Mouse (Mus musculus) embryonic fibroblast, embryonic 13.5 days (primary cell): ENCODE data around the gene Hoxa3. TPM values are rescaled to one million over a fixed set of nuclear protein-coding genes. Genes with fewer than 3 reads are reported as not detected.

Experiments
- H3K27ac ChIP-seq: 2 replicates; pipeline ENCODE4 v1.5.1; 2012; ENCODE audit warnings: low read length, control low read depth, inconsistent platforms; ENCODE audit not compliant: insufficient read depth
- H3K4me1 ChIP-seq: 2 replicates; pipeline ENCODE4 v1.6.1; 2011; ENCODE audit warnings: low read length; ENCODE audit not compliant: control insufficient read depth, insufficient read depth
- H3K4me3 ChIP-seq: 2 replicates; pipeline ENCODE4 v1.5.1; 2011; ENCODE audit warnings: mild to moderate bottlenecking, control low read depth, low read length; ENCODE audit not compliant: insufficient read depth
- CTCF ChIP-seq: IDR thresholded peaks from 2 replicates; pipeline ENCODE4 v1.5.1; 2011; ENCODE audit warnings: mild to moderate bottlenecking, control low read depth, low read length, moderate library complexity, borderline replicate concordance; ENCODE audit not compliant: insufficient read depth
- POLR2A ChIP-seq: IDR thresholded peaks from 2 replicates; pipeline ENCODE4 v1.6.1; 2011; ENCODE audit warnings: low read depth, mild to moderate bottlenecking, control low read depth, low read length, moderate library complexity
- polyA plus RNA-seq: library from polyadenylated mRNA; stranded (reverse); fragments of >200 nt; gene quantifications from 2 replicates; pipeline ENCODE4 v1.2.4, GENCODE M21; 2011; ENCODE audit warnings: low read depth; ENCODE audit not compliant: missing spikeins, insufficient read length

Gene Hoxa3
- polyA plus RNA-seq, 1 experiment, result 10.2 TPM

DNA sequence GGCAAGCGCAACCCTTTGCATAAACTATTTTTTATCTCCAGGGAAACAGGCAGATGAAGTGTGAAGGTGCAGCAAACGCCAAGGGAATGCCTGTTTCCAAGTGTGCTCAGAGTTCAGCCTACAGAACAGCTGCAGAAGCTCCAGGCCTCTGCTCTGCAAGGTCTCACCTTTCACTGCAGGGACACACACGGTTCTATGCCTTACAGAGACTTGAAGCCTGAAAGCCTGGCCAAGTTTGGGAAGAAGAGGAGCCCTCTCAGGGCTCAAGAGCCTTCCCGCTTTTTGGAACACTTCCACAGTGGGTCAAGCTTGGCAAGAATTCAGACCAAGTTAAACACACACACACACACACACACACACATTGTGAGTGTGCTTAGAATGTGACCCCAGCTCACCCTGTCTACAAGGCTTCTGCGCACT, 24.0 kb downstream of the Hoxa3 start:
- Histone ChIP-seq H3K4me3 (no peak overlapping the region), H3K4me1 (peaks cover 11% of the 10 kb centered on the region), H3K27ac (no peak overlapping the region)
- TF ChIP-seq CTCF (no peak), POLR2A (no peak)

DNA sequence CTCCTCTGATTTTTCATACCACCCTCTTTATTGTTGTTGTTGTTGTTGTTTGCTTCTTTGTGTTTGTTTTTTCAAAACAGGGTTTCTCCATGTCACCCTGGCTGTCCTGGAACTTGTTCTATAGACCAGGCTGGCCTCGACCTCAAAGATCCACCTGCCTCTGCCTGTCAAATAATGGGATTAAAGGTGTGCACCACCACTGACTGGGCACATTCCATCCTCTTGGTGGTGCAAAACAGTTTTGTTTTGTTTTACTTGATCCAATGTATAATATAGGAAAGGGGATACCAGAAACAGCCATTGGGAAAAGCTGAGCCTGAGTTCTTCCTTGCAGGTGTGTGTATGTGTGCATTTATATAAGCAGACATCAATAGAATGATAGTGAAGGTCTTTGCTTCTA, 26.6 kb downstream of the Hoxa3 start:
- TF ChIP-seq POLR2A, result no peak
- no peak for TF ChIP-seq CTCF
- Histone ChIP-seq H3K4me1 (peaks cover 11% of the 10 kb centered on the region), H3K27ac (no peak overlapping the region), H3K4me3 (no peak overlapping the region)

DNA sequence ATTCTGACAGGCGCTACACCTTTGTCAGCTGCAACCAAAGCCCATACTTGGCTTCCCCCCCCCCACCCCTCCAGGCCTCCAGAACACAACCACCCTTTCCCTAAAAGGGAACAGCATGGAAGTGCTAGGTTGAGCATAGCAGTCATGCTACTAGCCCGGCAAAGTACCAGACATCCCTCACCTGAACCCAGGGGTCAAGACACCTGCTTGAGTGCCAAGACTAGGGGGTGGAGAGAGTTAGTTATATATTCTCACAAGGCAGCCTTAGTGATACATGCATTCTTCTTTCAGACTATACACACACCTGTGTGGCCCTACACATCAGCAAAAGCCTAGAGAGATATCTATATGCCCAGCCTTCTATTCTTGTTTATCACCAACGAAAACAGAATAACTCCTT, 27.3 kb downstream of the Hoxa3 start:
- TF ChIP-seq CTCF, result no peak
- no peak for TF ChIP-seq POLR2A
- Histone ChIP-seq H3K4me1 (peaks cover 11% of the 10 kb centered on the region), H3K27ac (peak overlapping the region; percentile 69), H3K4me3 (no peak overlapping the region)

DNA sequence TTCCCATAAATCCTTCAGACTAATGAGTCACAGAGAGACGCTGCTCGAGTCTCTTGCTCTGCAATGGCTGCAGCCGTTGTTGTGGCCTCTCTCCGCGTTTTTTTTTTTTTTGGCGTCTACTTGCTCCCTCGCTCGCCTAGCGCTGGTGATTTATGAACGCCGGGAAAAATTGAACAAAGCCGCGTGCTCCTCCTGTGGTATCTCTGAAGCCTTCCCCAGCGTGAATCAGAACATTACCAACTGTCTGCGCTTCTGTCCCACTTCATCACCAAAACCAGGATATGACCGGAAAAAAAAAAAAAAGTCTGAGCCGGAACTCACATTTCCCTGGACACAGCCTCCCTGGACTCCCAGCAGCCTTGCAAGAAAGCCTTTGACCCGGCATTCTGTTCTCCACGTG, 27.9 kb downstream of the Hoxa3 start:
- no peak for TF ChIP-seq POLR2A
- no peak for TF ChIP-seq CTCF
- Histone ChIP-seq H3K27ac (peak overlapping the region; percentile 69), H3K4me1 (peaks cover 11% of the 10 kb centered on the region), H3K4me3 (no peak overlapping the region)

DNA sequence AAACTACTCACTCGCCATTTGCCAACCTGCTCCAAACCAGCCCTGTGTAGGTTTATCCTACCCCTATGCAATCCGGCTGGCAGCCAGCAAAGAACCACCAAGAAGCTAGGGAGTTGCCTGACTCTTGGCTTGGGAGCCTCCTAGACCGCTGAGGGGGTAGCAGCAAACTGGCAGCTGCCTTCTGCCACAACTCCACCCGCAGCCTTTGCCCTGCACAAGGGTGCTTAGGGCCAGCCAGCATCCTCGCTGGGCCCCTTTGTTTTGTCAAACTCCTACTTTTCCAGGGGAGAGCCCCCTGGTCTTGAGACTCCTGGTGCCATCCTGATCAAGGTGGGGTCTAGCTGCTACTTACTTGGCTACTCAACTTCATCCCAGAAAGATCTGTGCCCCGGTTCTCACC, 28.5 kb downstream of the Hoxa3 start:
- TF ChIP-seq POLR2A (no peak), CTCF (no peak)
- Histone ChIP-seq H3K4me1 (peaks cover 7% of the 10 kb centered on the region), H3K27ac (peak overlapping the region; percentile 24; the same call in 1 of the 2 replicates), H3K4me3 (no peak overlapping the region)

DNA sequence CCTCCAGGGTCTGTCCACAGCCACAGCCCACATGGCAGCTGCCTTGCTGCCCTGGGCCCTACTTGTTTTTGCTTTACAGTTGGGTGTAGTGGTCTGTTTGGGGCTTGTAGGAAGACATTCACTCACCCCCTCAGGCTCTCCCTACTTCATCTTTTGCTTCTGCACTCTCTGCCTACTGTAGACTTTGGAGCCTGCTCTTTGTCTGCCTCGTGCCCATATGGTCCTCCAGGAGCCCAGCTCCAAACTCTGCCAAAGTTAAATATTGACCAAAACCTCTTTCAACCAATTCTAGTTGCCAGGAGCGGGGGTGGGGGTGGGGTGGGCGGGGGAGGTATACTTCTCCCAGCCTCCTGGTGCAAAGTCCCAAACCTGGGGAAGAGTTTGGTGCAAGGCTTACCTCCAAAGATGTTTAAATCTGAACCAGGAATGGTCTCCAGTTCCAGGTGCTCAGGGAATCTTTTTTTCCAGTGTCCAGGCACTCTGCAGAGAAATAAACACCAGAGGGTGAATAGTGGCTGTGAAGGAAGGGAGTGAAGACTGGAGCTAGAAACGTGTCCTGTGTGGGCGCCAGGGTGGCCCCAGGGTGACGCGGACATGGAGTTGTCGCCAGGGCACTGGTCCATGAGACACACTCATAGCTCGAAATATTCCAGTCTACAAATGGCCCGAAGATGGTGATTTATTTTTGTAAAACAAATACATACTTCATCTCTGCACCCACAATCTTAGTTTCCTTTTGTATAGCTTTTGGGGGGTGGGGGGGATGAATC, 29.6 kb downstream of the Hoxa3 start:
- peak overlapping the region; percentile 24 for H3K4me3 ChIP-seq
- H3K27ac ChIP-seq, result peak overlapping the region; percentile 67
- TF ChIP-seq CTCF, result no peak
- H3K4me1 ChIP-seq, result peaks cover 5% of the 10 kb centered on the region

DNA sequence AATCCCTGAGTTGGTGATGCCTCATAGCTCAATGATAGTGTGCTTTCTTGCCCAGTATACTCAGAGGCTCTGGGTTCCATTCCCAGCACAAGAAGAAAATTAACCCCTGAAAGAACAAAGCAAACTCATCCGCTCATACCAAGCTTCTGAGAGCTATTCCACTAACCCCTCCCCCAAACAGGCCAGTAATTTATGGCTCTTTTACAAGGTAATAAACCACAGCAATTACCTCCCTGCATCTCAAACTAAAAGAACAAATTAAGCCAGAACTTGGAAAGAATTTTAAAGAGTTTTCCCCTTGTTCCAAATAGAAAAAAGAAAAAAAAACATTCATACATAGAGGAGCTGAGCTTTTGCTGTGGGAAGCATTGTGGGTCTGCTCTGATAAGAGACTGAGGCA, 30.3 kb downstream of the Hoxa3 start:
- peak overlapping the region; percentile 67; the same call in 1 of the 2 replicates for H3K27ac ChIP-seq
- peak overlapping the region; percentile 24 for H3K4me3 ChIP-seq
- peaks cover 5% of the 10 kb centered on the region for H3K4me1 ChIP-seq

DNA sequence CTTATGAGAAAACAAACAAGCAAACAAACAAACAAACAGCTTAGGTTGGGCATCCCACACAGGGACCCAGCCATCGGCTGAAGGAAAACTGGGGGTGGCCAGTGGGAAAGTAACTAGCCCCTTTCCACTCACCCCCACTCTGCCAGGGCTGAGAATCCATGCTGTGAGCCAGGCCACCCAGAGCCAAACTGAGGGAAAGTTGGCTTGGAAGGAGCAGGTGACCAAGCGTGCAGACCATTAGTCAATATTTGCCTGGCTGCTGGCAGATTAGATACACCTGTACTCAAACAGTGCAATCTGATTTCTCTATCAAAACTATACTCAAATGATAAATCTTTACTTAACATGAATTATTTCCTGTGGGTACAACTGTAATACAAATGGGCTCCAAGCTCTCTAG, 31.1 kb downstream of the Hoxa3 start:
- no peak for TF ChIP-seq POLR2A
- TF ChIP-seq CTCF, result no peak

More for the DNA sequence above, 30.3 kb downstream of the Hoxa3 start:
- TF ChIP-seq POLR2A (no peak), CTCF (no peak)

DNA sequence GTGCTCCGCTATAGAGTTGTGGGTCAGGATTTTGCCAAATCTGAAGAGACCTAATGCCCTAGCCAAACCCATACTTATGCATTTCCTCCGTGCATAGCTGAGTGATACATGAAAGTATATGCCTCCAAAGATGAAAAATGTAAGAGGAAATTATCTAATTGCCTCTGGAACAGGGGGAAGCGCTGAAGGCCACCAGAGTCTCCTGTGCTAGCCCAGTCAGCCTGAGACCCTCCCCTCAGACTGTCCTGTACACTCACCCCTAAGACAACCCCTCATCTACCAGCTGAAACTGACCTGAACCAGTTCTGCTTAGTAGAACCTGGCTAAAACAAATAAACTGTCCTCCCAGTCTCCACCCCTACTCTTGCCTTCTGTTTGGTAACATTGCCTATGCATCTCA, 32.4 kb downstream of the Hoxa3 start:
- H3K27ac ChIP-seq, result peak overlapping the region; percentile 64
- H3K4me3 ChIP-seq, result peak overlapping the region; percentile 45
- TF ChIP-seq CTCF, result no peak
- no peak for TF ChIP-seq POLR2A
- peaks cover 3% of the 10 kb centered on the region for H3K4me1 ChIP-seq

More for the DNA sequence above, 31.1 kb downstream of the Hoxa3 start:
- H3K4me3 ChIP-seq, result 0 out of 2 replicates have a peak overlapping the region, but pooled peaks have one; percentile 1
- peaks cover 5% of the 10 kb centered on the region for H3K4me1 ChIP-seq
- H3K27ac ChIP-seq, result no peak overlapping the region

DNA sequence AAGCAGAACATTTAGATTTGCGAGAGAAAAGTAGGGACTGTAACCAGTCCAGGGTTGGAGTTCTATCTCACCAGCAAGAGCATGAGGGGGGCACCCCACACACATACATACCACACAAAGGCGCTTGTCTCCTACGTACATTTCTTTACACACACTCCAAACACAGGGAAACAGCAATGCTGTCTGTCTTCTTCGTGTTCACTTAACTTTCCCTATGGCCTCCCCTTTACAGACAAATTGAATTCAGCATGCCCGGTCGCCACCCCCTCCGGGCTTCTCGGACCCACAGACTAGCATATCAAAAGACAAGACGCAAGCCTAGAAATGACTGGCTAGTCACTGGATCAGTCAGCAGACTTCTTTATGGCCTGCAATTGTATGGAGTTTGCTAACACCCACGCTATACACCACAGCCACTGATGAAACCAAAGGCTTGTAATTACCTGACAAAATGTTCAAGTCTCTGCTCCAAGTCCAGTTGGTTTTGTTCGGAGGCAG, 32.9 kb downstream of the Hoxa3 start:
- TF ChIP-seq POLR2A (0 out of 2 replicates have a peak, but pooled peaks have one; percentile 17), CTCF (no peak)
- Histone ChIP-seq H3K4me3 (peak overlapping the region; percentile 45), H3K27ac (peak overlapping the region; percentile 64), H3K4me1 (peaks cover 2% of the 10 kb centered on the region; the same call in 1 of the 2 replicates)
